Mouse (Mus musculus) MEL (cell line): ENCODE data around the gene Cyp20a1.

Experiments used
- CHD2 ChIP-seq: IDR thresholded peaks from 2 replicates; pipeline ENCODE4 v1.6.1; 2011; ENCODE audit warnings: low read length, improper control_type of control experiment
- CTCF ChIP-seq, 3 experiments: IDR thresholded peaks in 2 of 3; conservative IDR thresholded peaks in 1 of 3; 2 replicates each; pipeline ENCODE4 v1.5.1; 2011 to 2012; ENCODE audit warnings: low read length in 3 of 3, low read depth in 2 of 3, mild to moderate bottlenecking in 2 of 3, improper control_type of control experiment in 1 of 3, inconsistent platforms in 1 of 3, mixed read lengths in 1 of 3, moderate library complexity in 1 of 3; ENCODE audit not compliant: control insufficient read depth in 1 of 3, insufficient read depth in 1 of 3, poor library complexity in 1 of 3, severe bottlenecking in 1 of 3
- EP300 ChIP-seq, 2 experiments: IDR thresholded peaks; 2 replicates each; pipeline ENCODE4 v1.6.1; 2011; ENCODE audit warnings: improper control_type of control experiment in 2 of 2, low read length in 2 of 2, low read depth in 1 of 2, mild to moderate bottlenecking in 1 of 2
- HCFC1 ChIP-seq: IDR thresholded peaks from 2 replicates; pipeline ENCODE4 v1.6.1; 2012; ENCODE audit warnings: low read depth, mild to moderate bottlenecking, inconsistent platforms, low read length, improper control_type of control experiment, moderate library complexity
- KAT2A ChIP-seq: conservative IDR thresholded peaks from 2 replicates; pipeline ENCODE4 v1.6.1; 2012; ENCODE audit warnings: low read depth, low read length, improper control_type of control experiment, inconsistent platforms
- MAX ChIP-seq: IDR thresholded peaks from 2 replicates; pipeline ENCODE4 v1.6.1; 2011; ENCODE audit warnings: low read length, improper control_type of control experiment
- MEF2A ChIP-seq: IDR thresholded peaks from 2 replicates; pipeline ENCODE4 v1.6.1; 2014; ENCODE audit warnings: low read depth, mild to moderate bottlenecking, inconsistent platforms, low read length, improper control_type of control experiment; ENCODE audit not compliant: poor library complexity, insufficient replicate concordance, severe bottlenecking; ENCODE audit errors: extremely low read depth
- POLR2A ChIP-seq, 2 experiments: IDR thresholded peaks; 2 replicates each; pipeline ENCODE4 v1.6.1; 2011 to 2012; ENCODE audit warnings: low read length in 2 of 2, mild to moderate bottlenecking in 2 of 2, control low read depth in 1 of 2, improper control_type of control experiment in 1 of 2, low read depth in 1 of 2, moderate library complexity in 1 of 2; ENCODE audit not compliant: control insufficient read depth in 1 of 2, insufficient read depth in 1 of 2, poor library complexity in 1 of 2
- RCOR1 ChIP-seq: IDR thresholded peaks from 2 replicates; pipeline ENCODE4 v1.6.1; 2012; ENCODE audit warnings: low read depth, mild to moderate bottlenecking, inconsistent platforms, low read length, improper control_type of control experiment
- TCF12 ChIP-seq: IDR thresholded peaks from 2 replicates; pipeline ENCODE4 v1.6.1; 2014; ENCODE audit warnings: low read depth, mild to moderate bottlenecking, inconsistent platforms, low read length, improper control_type of control experiment, moderate library complexity

GRCm38 (mm10) chr1:60416724-60417123 is 73.6 kb downstream of the Cyp20a1 start:
- TF ChIP-seq HCFC1 (no peak), EP300 (IDR thresholded peaks at IDR 0.05; ENCODE audit: low read depth in 1 of 2, low read length in 2 of 2) (no peak), CTCF (IDR thresholded peaks at IDR 0.05 in 2 of 3, conservative IDR thresholded peaks at IDR 0.05 in 1 of 3; ENCODE audit: control insufficient read depth in 1 of 3, insufficient read depth in 1 of 3, low read depth in 2 of 3, low read length in 3 of 3, poor library complexity in 1 of 3, severe bottlenecking in 1 of 3) (no peak), MAX (no peak), RCOR1 (no peak), POLR2A (IDR thresholded peaks at IDR 0.05; ENCODE audit: control insufficient read depth in 1 of 2, insufficient read depth in 1 of 2, low read depth in 1 of 2, low read length in 2 of 2, poor library complexity in 1 of 2) (no peak), TCF12 (no peak), MEF2A (no peak), CHD2 (no peak), KAT2A (no peak)
